Mouse (Mus musculus) erythroblast, embryonic 14.5 days (primary cell): ENCODE measurements around the gene Gucy2e.

Experiments used
- GATA1 ChIP-seq: IDR thresholded peaks from 2 replicates; pipeline ENCODE4 v1.6.1; 2012; ENCODE audit warnings: low read length, inconsistent platforms, mixed read lengths
- TAL1 ChIP-seq: IDR thresholded peaks from 3 replicates; pipeline ENCODE4 v1.6.1; 2012; ENCODE audit warnings: low read length, inconsistent platforms, mixed read lengths

DNA sequence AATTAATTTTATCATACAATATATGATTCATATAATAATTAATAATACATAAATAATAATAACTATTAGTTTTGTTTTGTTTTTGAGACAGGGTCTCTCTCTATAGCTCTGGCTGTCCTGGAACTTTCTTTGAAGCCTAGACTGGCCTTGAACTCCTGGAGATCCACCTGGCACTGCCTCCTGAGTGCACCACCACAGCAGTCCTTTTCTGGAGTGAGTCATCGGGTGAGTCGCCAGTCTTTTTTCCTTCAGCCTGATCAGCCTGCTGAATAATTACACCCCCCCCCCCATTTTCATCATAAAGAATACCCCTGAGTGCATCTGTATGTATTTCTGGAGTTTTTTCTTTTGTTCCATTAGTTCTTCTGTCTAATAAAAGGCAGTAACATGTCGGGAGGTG lies 12.3 kb upstream of the Gucy2e start:
- TF ChIP-seq GATA1: no peak
- TF ChIP-seq TAL1: no peak
